Mouse (Mus musculus) retina, postnatal 1 day (tissue): ENCODE data around the gene Polr3gl.
"Not testable (repeated sequence)": the region's sequence is repeated elsewhere in the genome, so short reads cannot be mapped to it uniquely, and the experiment has no call there.

ENCODE experiments used
- DNase-seq: peaks from one replicate; pipeline ENCODE4 v3.0.0-alpha.2; 2012

The Polr3gl gene

GRCm38 (mm10) chr3:96593790-96594560, at the start of gene Polr3gl:
Gene Polr3gl (minus strand): TSS chr3:96594181.
- DNase-seq = peak; percentile 96

DNA sequence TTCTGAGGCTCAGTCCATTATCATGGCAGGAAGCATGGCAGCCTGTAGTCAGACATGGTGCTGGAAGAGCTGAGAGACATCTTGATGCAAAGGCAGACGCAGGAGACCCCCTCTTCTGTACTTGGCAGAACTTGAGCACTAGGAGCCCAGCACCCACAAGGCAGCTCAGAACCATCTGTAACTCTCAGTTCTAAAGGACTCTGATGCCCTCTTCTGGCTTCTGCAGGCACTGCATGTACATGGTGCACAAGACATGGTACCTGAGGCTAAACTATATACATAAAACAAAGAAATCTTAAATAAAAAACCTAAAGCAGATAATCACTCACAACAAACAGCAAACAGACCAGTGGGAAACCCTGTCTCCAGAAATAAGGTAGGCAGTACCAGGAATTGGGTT, 45.2 kb upstream of the Polr3gl start:
- DNase-seq = peak; percentile 60

DNA sequence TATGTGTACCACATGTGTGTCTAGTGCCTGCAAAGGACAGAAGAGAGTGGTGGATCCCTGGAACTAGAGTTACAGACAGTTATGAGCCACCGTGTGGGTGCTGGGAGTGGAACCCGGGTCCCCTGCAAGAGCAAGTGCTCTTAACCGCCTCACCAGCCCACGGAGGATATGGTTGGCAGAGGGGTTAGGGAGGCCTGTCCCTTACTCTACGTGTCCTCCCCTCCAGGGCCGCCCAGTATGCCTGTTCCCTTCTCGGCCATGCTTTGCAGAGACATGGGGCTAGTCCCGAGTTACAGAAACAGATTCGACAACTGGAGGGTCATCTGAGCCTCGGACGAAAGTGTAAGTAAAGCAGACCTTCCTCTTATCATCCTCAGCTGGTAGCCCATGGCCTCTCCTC, 42.5 kb upstream of the Polr3gl start:
- DNase-seq = no peak

GRCm38 (mm10) chr3:96635906-96636305, 41.9 kb upstream of the Polr3gl start:
- no peak for DNase-seq

GRCm38 (mm10) chr3:96634928-96635879, 41.2 kb upstream of the Polr3gl start, which contains the start of the genes Pex11b and Gm42957:
Gene Pex11b (plus strand): TSS chr3:96635376.
Gene Gm42957 (plus strand): TSS chr3:96635474.
- DNase-seq = peak; percentile 92

DNA sequence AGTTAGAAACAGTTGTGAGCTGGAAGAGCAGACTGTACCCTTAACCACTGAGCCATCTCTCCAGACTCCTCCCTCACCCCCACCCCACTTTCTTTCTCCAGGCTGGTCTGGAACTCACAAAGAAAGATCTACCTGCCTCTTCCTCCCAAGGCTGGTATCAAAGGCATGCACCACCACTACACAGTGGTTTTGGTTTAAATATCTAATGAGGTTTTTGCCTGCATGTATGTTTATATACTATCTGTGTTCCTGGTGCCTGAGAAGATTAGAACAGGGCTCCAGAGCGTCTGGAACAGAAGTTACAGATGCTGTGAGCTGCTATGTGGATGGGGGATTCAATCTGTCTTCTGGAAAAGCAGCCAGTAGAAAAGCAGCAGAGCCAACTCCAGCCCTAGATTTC, 40.0 kb upstream of the Polr3gl start:
- no peak for DNase-seq

DNA sequence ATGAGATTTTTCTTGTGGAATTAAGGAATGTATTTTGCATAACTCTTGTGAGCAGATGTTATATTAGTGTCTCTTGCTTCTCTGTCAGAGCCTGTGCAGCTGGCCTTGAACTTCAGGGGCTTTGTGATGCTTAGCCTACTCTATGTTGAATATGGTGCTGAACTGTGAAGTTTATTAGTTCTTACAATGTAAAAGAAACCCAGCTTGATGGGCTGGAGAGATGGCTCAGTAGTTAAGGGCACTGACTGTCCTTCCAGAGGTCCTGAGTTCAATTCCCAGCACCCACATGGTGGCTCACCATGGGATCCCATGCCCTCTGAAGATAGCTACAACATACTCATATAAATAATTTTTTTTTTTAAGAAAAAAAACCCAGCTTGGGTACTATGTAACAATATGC, 38.1 kb upstream of the Polr3gl start:
- DNase-seq = no peak

- DNase-seq = peak; percentile 100
Observed at GRCm38 (mm10) chr3:96629729-96630600, 36.0 kb upstream of the Polr3gl start, which contains the start of gene Rbm8a. Gene Rbm8a (plus strand): TSS chr3:96629933.

- DNase-seq = no peak
Observed at GRCm38 (mm10) chr3:96623201-96623600, 29.2 kb upstream of the Polr3gl start.

- no peak for DNase-seq
Observed at GRCm38 (mm10) chr3:96617941-96618340, 24.0 kb upstream of the Polr3gl start.

- no peak for DNase-seq
Observed at GRCm38 (mm10) chr3:96606618-96607017, 12.6 kb upstream of the Polr3gl start.

- not testable (repeated sequence) for DNase-seq
Observed at GRCm38 (mm10) chr3:96606007-96606406, 12.0 kb upstream of the Polr3gl start.

DNA sequence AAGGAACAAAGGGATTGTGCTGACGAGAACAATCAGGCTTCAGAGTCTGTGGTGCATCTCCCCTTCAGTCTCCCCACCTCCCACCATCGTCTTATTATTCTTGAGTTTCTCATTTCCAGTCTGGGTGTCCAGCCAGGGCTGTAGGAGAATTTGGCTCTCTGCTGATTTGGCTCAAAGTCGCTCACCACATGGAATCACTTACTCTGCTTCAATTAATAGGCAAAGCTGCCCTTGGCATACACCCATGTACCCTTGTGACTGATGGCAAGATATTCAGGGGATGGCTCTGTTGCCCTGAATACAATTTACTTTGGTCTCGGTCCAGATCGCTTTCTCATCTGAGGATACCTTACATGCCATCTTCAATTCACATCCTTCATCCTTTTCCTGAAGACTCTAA, 9.3 kb upstream of the Polr3gl start:
- no peak for DNase-seq

GRCm38 (mm10) chr3:96602704-96603084, 8.7 kb upstream of the Polr3gl start:
- no peak for DNase-seq

- no peak for DNase-seq
Observed at GRCm38 (mm10) chr3:96601941-96602703, 8.1 kb upstream of the Polr3gl start.

DNA sequence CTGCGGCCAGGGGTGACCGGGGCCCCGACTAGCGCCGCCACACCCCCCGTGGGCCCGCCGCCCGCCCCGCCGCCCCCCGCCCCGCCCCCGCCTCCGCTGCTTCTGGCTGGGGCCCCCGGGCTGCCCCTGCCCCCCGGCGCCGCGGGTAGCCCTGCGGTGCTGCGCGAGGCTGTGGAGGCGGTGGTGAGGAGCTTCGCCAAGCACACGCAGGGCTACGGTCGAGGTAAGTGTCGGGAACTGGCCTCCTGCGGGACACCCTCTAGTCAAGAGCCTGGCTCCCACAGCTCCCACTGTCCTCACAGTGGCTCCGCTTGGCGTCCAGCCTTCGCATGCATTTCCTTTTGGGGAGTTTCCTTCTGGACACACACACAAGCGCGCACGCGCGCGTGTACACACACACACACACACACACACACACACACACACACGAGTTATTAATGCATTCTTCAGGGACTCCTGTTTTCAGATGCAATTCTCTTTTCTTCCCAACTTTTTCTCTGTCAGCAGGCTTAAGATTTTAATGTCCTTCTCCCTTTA, 7.3 kb upstream of the Polr3gl start:
- DNase-seq = peak; percentile 78

GRCm38 (mm10) chr3:96600639-96601250, 6.8 kb upstream of the Polr3gl start, which contains the start of gene Lix1l:
Gene Lix1l (plus strand): TSS chr3:96601149.
- DNase-seq = peak; percentile 98

DNA sequence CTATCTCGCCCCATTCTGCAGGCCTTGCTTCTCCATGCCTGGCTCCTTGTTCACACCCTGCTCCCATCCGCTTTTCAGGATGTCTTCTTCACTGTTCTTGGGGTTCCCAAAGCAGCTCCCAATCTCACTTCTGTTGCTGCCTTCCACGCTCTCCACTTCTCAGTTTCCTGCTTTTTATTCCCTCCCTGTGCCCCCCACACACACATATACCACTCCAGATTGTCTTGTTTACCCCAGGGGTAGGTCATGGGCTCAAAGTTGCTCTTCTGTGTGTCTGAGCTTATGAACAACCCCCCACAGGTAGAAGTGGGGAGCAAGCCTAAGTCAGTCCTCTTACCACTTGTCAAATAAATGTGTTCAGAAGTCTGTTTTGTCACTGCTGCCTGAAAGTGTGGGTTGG, 5.4 kb upstream of the Polr3gl start:
- DNase-seq = no peak

DNA sequence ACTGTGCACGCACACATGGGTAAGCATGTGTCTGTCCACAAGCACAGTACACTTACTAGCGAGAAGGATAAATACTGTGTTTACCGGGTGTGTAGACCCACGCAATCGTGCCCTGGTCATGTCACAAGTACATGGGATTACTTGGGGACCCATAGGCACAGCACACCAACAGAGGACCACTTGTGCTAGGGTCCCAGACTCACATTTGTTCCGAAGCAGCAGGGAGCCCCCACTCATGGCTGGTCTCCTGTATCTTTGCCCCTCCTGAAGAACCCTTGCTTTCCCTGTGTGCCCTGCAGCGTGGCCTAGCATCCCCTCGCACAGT, 5.0 kb upstream of the Polr3gl start:
- no peak for DNase-seq

GRCm38 (mm10) chr3:96598156-96599068, 4.4 kb upstream of the Polr3gl start:
- DNase-seq = peak; percentile 85
